Mouse (Mus musculus) liver, adult 2 months (tissue): ENCODE results near the gene Dbh. TPM values are rescaled to one million over a fixed set of nuclear protein-coding genes. Genes with fewer than 3 reads are reported as not detected.

Experiments
- DNase-seq: peaks from one replicate; pipeline ENCODE4 v3.0.0-alpha.2; 2011; ENCODE audit warnings: low read depth, low spot score; ENCODE audit errors: extremely low read depth
- H3K27ac ChIP-seq: fragments of 200-500 bp; replicated peaks from 2 replicates; pipeline ENCODE4 v1.5.1; 2012; ENCODE audit warnings: low read depth, mild to moderate bottlenecking, control low read depth, inconsistent platforms, low read length; ENCODE audit not compliant: insufficient read depth
- H3K27me3 ChIP-seq: fragments of 200-500 bp; 2 replicates; pipeline ENCODE4 v1.6.1; 2012; ENCODE audit warnings: mild to moderate bottlenecking, moderate library complexity, low read length, inconsistent platforms; ENCODE audit not compliant: control insufficient read depth, insufficient read depth
- H3K36me3 ChIP-seq: fragments of 200-500 bp; 2 replicates; pipeline ENCODE4 v1.6.1; 2012; ENCODE audit warnings: low read length, inconsistent platforms; ENCODE audit not compliant: control insufficient read depth, insufficient read depth
- H3K4me1 ChIP-seq: fragments of 200-500 bp; 2 replicates; pipeline ENCODE4 v1.6.1; 2011; ENCODE audit warnings: low read length; ENCODE audit not compliant: control insufficient read depth, insufficient read depth
- H3K4me3 ChIP-seq: fragments of 200-500 bp; 2 replicates; pipeline ENCODE4 v1.5.1; 2011; ENCODE audit warnings: low read depth, mild to moderate bottlenecking, control low read depth, low read length, moderate library complexity; ENCODE audit not compliant: insufficient read depth
- H3K79me2 ChIP-seq: fragments of 200-500 bp; 2 replicates; pipeline ENCODE4 v1.6.1; 2012; ENCODE audit warnings: inconsistent platforms, mild to moderate bottlenecking, low read length, moderate library complexity; ENCODE audit not compliant: control insufficient read depth, insufficient read depth
- H3K9ac ChIP-seq: fragments of 200-500 bp; 2 replicates; pipeline ENCODE4 v1.6.1; 2012; ENCODE audit warnings: low read depth, mild to moderate bottlenecking, control low read depth, inconsistent platforms, low read length
- CTCF ChIP-seq: fragments of 200-500 bp; IDR thresholded peaks from 2 replicates; pipeline ENCODE4 v1.5.1; 2011; ENCODE audit warnings: low read depth, low read length, control low read depth
- POLR2A ChIP-seq: fragments of 200-500 bp; IDR thresholded peaks from 2 replicates; pipeline ENCODE4 v1.6.1; 2011; ENCODE audit warnings: low read length, control low read depth; ENCODE audit not compliant: insufficient read depth; ENCODE audit errors: extremely low read depth
- WGBS: fragments of 180-500 bp; shearing (Covaris S2); methylation state at CpG from one replicate; pipeline ENCODE4 v1.1.7; 2018; 5-methylcytosine and 5-hydroxymethylcytosine counted together
- polyA plus RNA-seq: library from polyadenylated mRNA; depleted of rRNA; stranded (reverse); fragments of >200 nt; gene quantifications from 2 replicates; pipeline ENCODE4 v1.2.3, GENCODE M21; 2012
- total RNA-seq: library from RNA; depleted of rRNA; stranded (reverse); fragments of >200 nt; gene quantifications from 2 replicates; pipeline ENCODE4 v1.2.3, GENCODE M21; 2014

Dbh gene
- total and polyA plus RNA-seq, 2 experiments, result under 0.01 TPM; not detected in 1

- no peak overlapping the region for H3K27ac ChIP-seq
Measured at GRCm38 (mm10) chr2:27166999-27167398, 2.0 kb downstream of the Dbh start.

GRCm38 (mm10) chr2:27174242-27174641 is 9.2 kb downstream of the Dbh start:
- no peak overlapping the region for H3K4me3 ChIP-seq
- no peak for TF ChIP-seq CTCF
- no peak for TF ChIP-seq POLR2A
- no peak overlapping the region for H3K27ac ChIP-seq
- H3K79me2 ChIP-seq, result no peaks in the 10 kb centered on the region
- H3K4me1 ChIP-seq, result no peaks in the 10 kb centered on the region
- DNase-seq, result no peak
- 77% methylated on average over 2 of the region's 2 CpGs for WGBS
- no peak overlapping the region for H3K9ac ChIP-seq
- H3K27me3 ChIP-seq, result no peaks in the 10 kb centered on the region
- no peaks in the 10 kb centered on the region for H3K36me3 ChIP-seq

More at GRCm38 (mm10) chr2:27166999-27167398, 2.0 kb downstream of the Dbh start:
- no peaks in the 10 kb centered on the region for H3K27me3 ChIP-seq
- 23% methylated on average over 2 of the region's 2 CpGs for WGBS
- H3K79me2 ChIP-seq, result no peaks in the 10 kb centered on the region
- no peak for TF ChIP-seq CTCF
- no peak for TF ChIP-seq POLR2A
- no peaks in the 10 kb centered on the region for H3K36me3 ChIP-seq
- no peak for DNase-seq
- H3K4me1 ChIP-seq, result no peaks in the 10 kb centered on the region
- H3K4me3 ChIP-seq, result no peak overlapping the region
- H3K9ac ChIP-seq, result no peak overlapping the region

GRCm38 (mm10) chr2:27175696-27176267 is 10.7 kb downstream of the Dbh start:
- Histone ChIP-seq H3K27ac (no peak overlapping the region), H3K9ac (no peak overlapping the region), H3K4me3 (no peak overlapping the region), H3K79me2 (no peaks in the 10 kb centered on the region), H3K27me3 (no peaks in the 10 kb centered on the region), H3K4me1 (no peaks in the 10 kb centered on the region), H3K36me3 (no peaks in the 10 kb centered on the region)
- WGBS, result 83% methylated on average over 10 of the region's 10 CpGs
- TF ChIP-seq CTCF (no peak), POLR2A (no peak)
- no peak for DNase-seq

DNA sequence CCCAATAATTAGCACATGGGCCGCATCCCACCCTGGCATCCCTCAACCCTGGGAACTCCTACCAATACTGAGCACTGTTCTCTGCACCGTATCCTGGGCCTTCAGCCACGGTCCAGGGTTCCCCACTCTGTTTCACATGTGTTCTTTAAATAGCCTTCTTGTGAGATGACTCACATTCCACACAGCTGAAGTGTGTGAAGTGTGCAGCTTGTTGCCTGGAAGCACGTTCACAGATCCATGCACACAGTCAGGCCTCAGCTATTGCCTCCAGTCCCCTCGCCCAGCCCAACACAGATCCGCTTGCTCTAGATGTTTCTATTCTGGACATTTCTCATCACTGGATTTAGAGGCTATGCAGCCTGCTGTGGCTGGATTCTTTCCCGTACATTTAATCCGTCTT is 14.1 kb downstream of the Dbh start:
- Histone ChIP-seq H3K27me3 (no peaks in the 10 kb centered on the region), H3K4me1 (no peaks in the 10 kb centered on the region), H3K36me3 (no peaks in the 10 kb centered on the region), H3K9ac (no peak overlapping the region), H3K4me3 (no peak overlapping the region), H3K27ac (no peak overlapping the region), H3K79me2 (no peaks in the 10 kb centered on the region)
- DNase-seq, result no peak
- TF ChIP-seq POLR2A (no peak), CTCF (no peak)
- WGBS, result 81% methylated on average over 8 of the region's 8 CpGs

DNA sequence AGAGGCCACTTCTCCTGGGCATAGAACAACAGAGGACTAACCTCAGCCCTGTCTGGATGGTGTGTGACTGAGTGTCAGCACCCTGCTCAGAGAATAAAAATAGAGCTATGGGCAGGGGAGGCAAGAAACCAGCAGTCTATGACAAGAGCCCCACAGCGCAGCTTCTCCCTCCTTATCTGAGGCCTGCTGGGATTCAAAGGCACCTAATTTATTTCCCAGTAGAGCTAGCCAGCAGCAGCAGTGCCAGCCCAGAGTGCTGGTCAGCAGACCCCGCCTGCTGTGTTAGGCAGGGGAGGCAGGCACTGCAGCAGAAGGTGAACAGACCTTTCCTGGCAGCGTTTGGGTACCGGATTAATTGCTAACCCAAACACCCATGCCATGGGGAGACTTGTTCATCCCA is 16.9 kb downstream of the Dbh start:
- 70% methylated on average over 4 of the region's 4 CpGs for WGBS

GRCm38 (mm10) chr2:27183734-27184133 is 18.7 kb downstream of the Dbh start:
- no peak overlapping the region for H3K27ac ChIP-seq
- H3K9ac ChIP-seq, result no peak overlapping the region
- WGBS, result 87% methylated on average over 12 of the region's 12 CpGs
- no peak for DNase-seq
- TF ChIP-seq CTCF (no peak), POLR2A (no peak)
- peaks cover 2% of the 10 kb centered on the region; the same call in 1 of the 2 replicates for H3K36me3 ChIP-seq
- H3K27me3 ChIP-seq, result no peaks in the 10 kb centered on the region
- no peaks in the 10 kb centered on the region for H3K79me2 ChIP-seq
- H3K4me1 ChIP-seq, result no peaks in the 10 kb centered on the region
- no peak overlapping the region for H3K4me3 ChIP-seq

More for the DNA sequence above, 16.9 kb downstream of the Dbh start:
- DNase-seq, result no peak
- TF ChIP-seq POLR2A, result no peak
- no peak for TF ChIP-seq CTCF
- Histone ChIP-seq H3K4me3 (no peak overlapping the region), H3K36me3 (no peaks in the 10 kb centered on the region), H3K27ac (no peak overlapping the region), H3K79me2 (no peaks in the 10 kb centered on the region), H3K9ac (no peak overlapping the region), H3K4me1 (no peaks in the 10 kb centered on the region), H3K27me3 (no peaks in the 10 kb centered on the region)
